Mouse (Mus musculus): ENCODE data around the gene Ap5m1.

- TF ChIP-seq CTCF (IDR thresholded peaks at IDR 0.05; ENCODE audit: low read depth) (no peak), EP300 (IDR thresholded peaks at IDR 0.05; ENCODE audit: low read depth) (no peak)
Measured at GRCm38 (mm10) chr14:49028991-49029390, 36.9 kb upstream of the Ap5m1 start.
